Mouse (Mus musculus) heart, embryonic 14.5 days (tissue): ENCODE measurements at regions not wholly inside any gene's neighbourhood (a gene's known extent, or its start where the extent isn't known, plus 50 kb on each side); places are given as distances from the start of the nearest gene placed in this dataset.

Experiments
- ATAC-seq: fragments of 200-750 bp; cut with Nextera tagmentation; 2 replicates; pipeline ENCODE4 v1.8.0; 2017; ENCODE audit warnings: low read depth, moderate TSS enrichment; ENCODE audit not compliant: insufficient number of reproducible peaks, insufficient read depth, low FRiP score
- H3K27ac ChIP-seq, 2 experiments: fragments of 200-500 bp in 1 of 2; fragments of 300-500 bp in 1 of 2; sonication (generic) in 1 of 2; replicated peaks in 1 of 2; 2 replicates each; pipeline ENCODE4 v1.5.1; 2012 to 2014; ENCODE audit warnings: low read depth in 2 of 2, low read length in 2 of 2, control low read depth in 1 of 2, mild to moderate bottlenecking in 1 of 2, mixed read lengths in 1 of 2; ENCODE audit not compliant: control insufficient read depth in 1 of 2, insufficient read depth in 1 of 2
- H3K27me3 ChIP-seq: fragments of 300-500 bp; sonication (generic); 2 replicates; pipeline ENCODE4 v1.6.1; 2014; ENCODE audit warnings: mild to moderate bottlenecking, low read length, control low read depth; ENCODE audit not compliant: control insufficient read depth, insufficient read depth
- H3K36me3 ChIP-seq: fragments of 300-500 bp; sonication (generic); 2 replicates; pipeline ENCODE4 v1.6.1; 2014; ENCODE audit warnings: mild to moderate bottlenecking, control low read depth, low read length, mixed read lengths; ENCODE audit not compliant: control insufficient read depth, insufficient read depth
- H3K4me1 ChIP-seq, 2 experiments: fragments of 200-500 bp in 1 of 2; fragments of 300-500 bp in 1 of 2; sonication (generic) in 1 of 2; 2 replicates each; pipeline ENCODE4 v1.6.1; 2012 to 2014; ENCODE audit warnings: low read length in 2 of 2, control low read depth in 1 of 2, mixed read lengths in 1 of 2; ENCODE audit not compliant: control insufficient read depth in 2 of 2, insufficient read depth in 2 of 2
- H3K4me2 ChIP-seq: fragments of 300-500 bp; sonication (generic); 2 replicates; pipeline ENCODE4 v1.6.1; 2014; ENCODE audit warnings: mild to moderate bottlenecking, low read length
- H3K4me3 ChIP-seq, 2 experiments: fragments of 200-500 bp in 1 of 2; fragments of 300-500 bp in 1 of 2; sonication (generic) in 1 of 2; 2 replicates each; pipeline ENCODE4 v1.5.1; 2012 to 2014; ENCODE audit warnings: low read length in 2 of 2, mild to moderate bottlenecking in 2 of 2, control low read depth in 1 of 2, low read depth in 1 of 2, moderate library complexity in 1 of 2; ENCODE audit not compliant: control insufficient read depth in 1 of 2, insufficient read depth in 1 of 2
- H3K9ac ChIP-seq: fragments of 300-500 bp; sonication (generic); 2 replicates; pipeline ENCODE4 v1.6.1; 2014; ENCODE audit warnings: mild to moderate bottlenecking, low read length
- H3K9me3 ChIP-seq: fragments of 300-500 bp; sonication (generic); 2 replicates; pipeline ENCODE4 v1.6.1; 2016; ENCODE audit warnings: low read length, control low read depth; ENCODE audit not compliant: control insufficient read depth
- WGBS: fragments of 180-500 bp; shearing (Covaris S2); extraction: QIAGEN DNeasy Blood & Tissue Kit; methylation state at CpG from one replicate; pipeline ENCODE4 v1.1.7; 2014; 5-methylcytosine and 5-hydroxymethylcytosine counted together

- WGBS = 77% methylated on average over 12 of the region's 12 CpGs
- no peaks in the 10 kb centered on the region for H3K36me3 ChIP-seq
- no peaks in the 10 kb centered on the region for H3K9me3 ChIP-seq
- H3K4me3 ChIP-seq = no peak overlapping the region
- ATAC-seq = no peak
- H3K9ac ChIP-seq = no peak overlapping the region
- H3K4me1 ChIP-seq = no peaks in the 10 kb centered on the region; a peak in 1 of 4 replicates
- H3K27ac ChIP-seq = no peak overlapping the region
- H3K27me3 ChIP-seq = no peaks in the 10 kb centered on the region
- no peak overlapping the region for H3K4me2 ChIP-seq
Observed at GRCm38 (mm10) chr6:144876758-144877157, 95.0 kb upstream of the Sox5 start.

- Histone ChIP-seq H3K4me2 (no peak overlapping the region), H3K4me1 (no peaks in the 10 kb centered on the region; a peak in 1 of 4 replicates), H3K4me3 (no peak overlapping the region), H3K36me3 (no peaks in the 10 kb centered on the region), H3K9me3 (no peaks in the 10 kb centered on the region), H3K27ac (no peak overlapping the region), H3K27me3 (no peaks in the 10 kb centered on the region), H3K9ac (no peak overlapping the region)
- WGBS = 53% methylated on average over 9 of the region's 9 CpGs
- no peak for ATAC-seq
Observed at GRCm38 (mm10) chr6:144875862-144876261, 94.1 kb upstream of the Sox5 start.

GRCm38 (mm10) chr6:144874251-144874650, 92.5 kb upstream of the Sox5 start:
- H3K9me3 ChIP-seq = no peaks in the 10 kb centered on the region
- no peak overlapping the region for H3K4me2 ChIP-seq
- no peaks in the 10 kb centered on the region for H3K27me3 ChIP-seq
- no peak overlapping the region for H3K4me3 ChIP-seq
- no peak overlapping the region for H3K9ac ChIP-seq
- no peak overlapping the region for H3K27ac ChIP-seq
- H3K36me3 ChIP-seq = no peaks in the 10 kb centered on the region
- ATAC-seq = no peak
- H3K4me1 ChIP-seq = no peaks in the 10 kb centered on the region; a peak in 1 of 4 replicates
- WGBS = 85% methylated on average over 5 of the region's 5 CpGs

GRCm38 (mm10) chr6:144870949-144871348, 89.2 kb upstream of the Sox5 start:
- Histone ChIP-seq H3K27me3 (no peaks in the 10 kb centered on the region), H3K36me3 (no peaks in the 10 kb centered on the region), H3K9ac (no peak overlapping the region), H3K4me3 (no peak overlapping the region), H3K4me2 (no peak overlapping the region), H3K4me1 (no peaks in the 10 kb centered on the region; a peak in 1 of 4 replicates), H3K27ac (no peak overlapping the region), H3K9me3 (no peaks in the 10 kb centered on the region)
- ATAC-seq = no peak
- 92% methylated on average over 8 of the region's 8 CpGs for WGBS

GRCm38 (mm10) chr6:144867333-144867732, 85.6 kb upstream of the Sox5 start:
- Histone ChIP-seq H3K36me3 (no peaks in the 10 kb centered on the region), H3K4me3 (no peak overlapping the region)
- ATAC-seq = no peak

GRCm38 (mm10) chr6:144864026-144864425, 82.2 kb upstream of the Sox5 start:
- no peaks in the 10 kb centered on the region for H3K36me3 ChIP-seq
- no peak overlapping the region for H3K27ac ChIP-seq
- H3K4me3 ChIP-seq = no peak overlapping the region
- H3K4me2 ChIP-seq = no peak overlapping the region
- no peaks in the 10 kb centered on the region for H3K9me3 ChIP-seq
- no peaks in the 10 kb centered on the region for H3K4me1 ChIP-seq
- H3K27me3 ChIP-seq = no peaks in the 10 kb centered on the region
- H3K9ac ChIP-seq = no peak overlapping the region
- 79% methylated on average over 6 of the region's 6 CpGs for WGBS
- no peak for ATAC-seq

More at GRCm38 (mm10) chr6:144867333-144867732, 85.6 kb upstream of the Sox5 start:
- Histone ChIP-seq H3K4me2 (no peak overlapping the region), H3K9ac (no peak overlapping the region), H3K27ac (no peak overlapping the region), H3K9me3 (no peaks in the 10 kb centered on the region), H3K4me1 (no peaks in the 10 kb centered on the region), H3K27me3 (no peaks in the 10 kb centered on the region)
- 79% methylated on average over 9 of the region's 9 CpGs for WGBS

- Histone ChIP-seq H3K4me1 (no peaks in the 10 kb centered on the region), H3K4me3 (no peak overlapping the region), H3K9ac (no peak overlapping the region), H3K4me2 (no peak overlapping the region), H3K27ac (no peak overlapping the region), H3K9me3 (no peaks in the 10 kb centered on the region), H3K27me3 (no peaks in the 10 kb centered on the region), H3K36me3 (no peaks in the 10 kb centered on the region)
- no peak for ATAC-seq
- WGBS = 55% methylated on average over 3 of the region's 3 CpGs
Observed at GRCm38 (mm10) chr6:144863430-144863994, 81.7 kb upstream of the Sox5 start.

- H3K9ac ChIP-seq = no peak overlapping the region
- H3K4me2 ChIP-seq = no peak overlapping the region
- H3K27ac ChIP-seq = no peak overlapping the region
- no peaks in the 10 kb centered on the region for H3K36me3 ChIP-seq
- no peak for ATAC-seq
- WGBS = 58% methylated on average over 3 of the region's 3 CpGs
- H3K4me3 ChIP-seq = no peak overlapping the region
- H3K4me1 ChIP-seq = no peaks in the 10 kb centered on the region
- H3K9me3 ChIP-seq = no peaks in the 10 kb centered on the region
- H3K27me3 ChIP-seq = no peaks in the 10 kb centered on the region
Observed at GRCm38 (mm10) chr6:144841510-144841909, 59.7 kb upstream of the Sox5 start.
